Mouse (Mus musculus): ENCODE data around the gene Rbm4. TPM values are rescaled to one million over a fixed set of nuclear protein-coding genes. Genes with fewer than 3 reads are reported as not detected.
"Not testable (repeated sequence)": the region's sequence is repeated elsewhere in the genome, so short reads cannot be mapped to it uniquely, and the experiment has no call there.

Rbm4 gene
- polyA plus RNA-seq, 1 experiment from 2014 or later: 72.3 TPM

GRCm38 (mm10) chr19:4793281-4793830, 345 bp downstream of the Rbm4 start:
- Histone ChIP-seq H3K9me3 (no peaks in the 10 kb centered on the region), H3K27me3 (no peaks in the 10 kb centered on the region), H3K4me3 (peak overlapping the region; percentile 65), H3K9ac (peak overlapping the region; percentile 71), H3K36me3 (peaks cover 27% of the 10 kb centered on the region), H3K4me1 (replicated peaks) (peaks cover 57% of the 10 kb centered on the region), H3K4me2 (peak overlapping the region; percentile 74), H3K27ac (replicated peaks) (peak overlapping the region; percentile 86)
- peak; percentile 24; the same call in 1 of the 2 replicates for ATAC-seq (ENCODE audit: low FRiP score, low read depth)
- 2% methylated on average over 16 of the region's 16 CpGs for WGBS

GRCm38 (mm10) chr19:4786313-4786712, 7.4 kb downstream of the Rbm4 start:
- Histone ChIP-seq H3K9me3 (no peaks in the 10 kb centered on the region), H3K36me3 (peaks cover 65% of the 10 kb centered on the region), H3K4me1 (replicated peaks) (peaks cover 45% of the 10 kb centered on the region), H3K4me3 (no peak overlapping the region), H3K27ac (replicated peaks) (no peak overlapping the region), H3K9ac (no peak overlapping the region), H3K4me2 (no peak overlapping the region), H3K27me3 (no peaks in the 10 kb centered on the region)
- no peak for ATAC-seq (ENCODE audit: low FRiP score, low read depth)
- 96% methylated on average over 2 of the region's 2 CpGs for WGBS

- Histone ChIP-seq H3K4me2 (no peak overlapping the region), H3K36me3 (peaks cover 63% of the 10 kb centered on the region), H3K27me3 (no peaks in the 10 kb centered on the region), H3K4me1 (replicated peaks) (peaks cover 34% of the 10 kb centered on the region), H3K4me3 (no peak overlapping the region), H3K27ac (replicated peaks) (no peak overlapping the region), H3K9me3 (no peaks in the 10 kb centered on the region), H3K9ac (no peak overlapping the region)
- 89% methylated on average over 7 of the region's 7 CpGs for WGBS
- ATAC-seq (ENCODE audit: low FRiP score, low read depth): no peak
Observed at GRCm38 (mm10) chr19:4785206-4785605, 8.5 kb downstream of the Rbm4 start.

GRCm38 (mm10) chr19:4782891-4783290, 10.8 kb downstream of the Rbm4 start:
- H3K4me1 ChIP-seq (replicated peaks): peaks cover 13% of the 10 kb centered on the region
- no peak overlapping the region for H3K9ac ChIP-seq
- no peak overlapping the region for H3K4me2 ChIP-seq
- 88% methylated on average over 2 of the region's 2 CpGs for WGBS
- H3K27me3 ChIP-seq: no peaks in the 10 kb centered on the region
- no peaks in the 10 kb centered on the region for H3K9me3 ChIP-seq
- peaks cover 54% of the 10 kb centered on the region for H3K36me3 ChIP-seq
- no peak overlapping the region for H3K27ac ChIP-seq (replicated peaks)
- ATAC-seq (ENCODE audit: low FRiP score, low read depth): no peak
- no peak overlapping the region for H3K4me3 ChIP-seq

GRCm38 (mm10) chr19:4772785-4773184, 20.9 kb downstream of the Rbm4 start:
- Histone ChIP-seq H3K36me3 (peaks cover 68% of the 10 kb centered on the region), H3K27ac (replicated peaks) (no peak overlapping the region), H3K4me1 (replicated peaks) (no peaks in the 10 kb centered on the region), H3K27me3 (no peaks in the 10 kb centered on the region), H3K9me3 (no peaks in the 10 kb centered on the region), H3K9ac (no peak overlapping the region), H3K4me3 (no peak overlapping the region), H3K4me2 (no peak overlapping the region)
- ATAC-seq (ENCODE audit: low FRiP score, low read depth): no peak
- WGBS: 89% methylated on average over 3 of the region's 3 CpGs

- H3K27me3 ChIP-seq: no peaks in the 10 kb centered on the region
- no peak overlapping the region for H3K9ac ChIP-seq
- H3K27ac ChIP-seq (replicated peaks): no peak overlapping the region
- H3K4me3 ChIP-seq: no peak overlapping the region
- no peak for ATAC-seq (ENCODE audit: low FRiP score, low read depth)
- H3K9me3 ChIP-seq: no peaks in the 10 kb centered on the region
- peaks cover 72% of the 10 kb centered on the region for H3K36me3 ChIP-seq
- WGBS: 92% methylated on average over 12 of the region's 12 CpGs
- H3K4me2 ChIP-seq: no peak overlapping the region
- H3K4me1 ChIP-seq (replicated peaks): peaks cover 23% of the 10 kb centered on the region
Observed at GRCm38 (mm10) chr19:4767507-4768148, 26.1 kb downstream of the Rbm4 start.

- Histone ChIP-seq H3K9ac (no peak overlapping the region), H3K4me2 (no peak overlapping the region), H3K9me3 (no peaks in the 10 kb centered on the region), H3K4me3 (no peak overlapping the region), H3K36me3 (peaks cover 54% of the 10 kb centered on the region), H3K27ac (replicated peaks) (no peak overlapping the region), H3K4me1 (replicated peaks) (peaks cover 67% of the 10 kb centered on the region), H3K27me3 (no peaks in the 10 kb centered on the region)
- WGBS: 62% methylated on average over 1 of the region's 1 CpGs
- ATAC-seq (ENCODE audit: low FRiP score, low read depth): no peak
Observed at GRCm38 (mm10) chr19:4762876-4763275, 30.8 kb downstream of the Rbm4 start.

- H3K27ac ChIP-seq (replicated peaks); ATAC-seq (ENCODE audit: low FRiP score, low read depth); H3K27me3 ChIP-seq; H3K9me3 ChIP-seq; H3K9ac ChIP-seq; H3K4me3 ChIP-seq: not testable (repeated sequence)
- Histone ChIP-seq H3K4me1 (replicated peaks) (peaks cover 72% of the 10 kb centered on the region), H3K4me2 (0 out of 2 replicates have a peak overlapping the region, but pooled peaks have one; percentile 13), H3K36me3 (peaks cover 39% of the 10 kb centered on the region)
- WGBS: 88% methylated on average over 8 of the region's 8 CpGs
Observed at GRCm38 (mm10) chr19:4760544-4760943, 33.2 kb downstream of the Rbm4 start.

- no peaks in the 10 kb centered on the region for H3K9me3 ChIP-seq
- H3K27ac ChIP-seq (replicated peaks): peak overlapping the region; percentile 99
- no peaks in the 10 kb centered on the region for H3K27me3 ChIP-seq
- ATAC-seq (ENCODE audit: low FRiP score, low read depth): no peak
- H3K36me3 ChIP-seq: peaks cover 19% of the 10 kb centered on the region
- peak overlapping the region; percentile 92 for H3K9ac ChIP-seq
- peak overlapping the region; percentile 74 for H3K4me2 ChIP-seq
- peaks cover 48% of the 10 kb centered on the region for H3K4me1 ChIP-seq (replicated peaks)
- H3K4me3 ChIP-seq: peak overlapping the region; percentile 81
- WGBS: 2% methylated on average over 9 of the region's 9 CpGs
Observed at GRCm38 (mm10) chr19:4756921-4757320, 36.8 kb downstream of the Rbm4 start.

- Histone ChIP-seq H3K36me3 (peaks cover 20% of the 10 kb centered on the region), H3K4me1 (replicated peaks) (peaks cover 43% of the 10 kb centered on the region), H3K4me3 (peak within 1 kb of the TSS; percentile 81), H3K27me3 (no peaks in the 10 kb centered on the region), H3K9me3 (no peaks in the 10 kb centered on the region), H3K27ac (replicated peaks) (peak within 1 kb of the TSS; percentile 99), H3K4me2 (peak within 1 kb of the TSS; percentile 74), H3K9ac (peak within 1 kb of the TSS; percentile 92)
- peak; percentile 97 for ATAC-seq (ENCODE audit: low FRiP score, low read depth)
- under 1% methylated on average over 63 of the region's 65 CpGs for WGBS
Observed at GRCm38 (mm10) chr19:4756193-4756911, 37.3 kb downstream of the Rbm4 start, which contains the start of gene Rbm4b. Rbm4b (plus strand) TSS chr19:4756497.

- Histone ChIP-seq H3K27me3 (no peaks in the 10 kb centered on the region), H3K4me3 (peak overlapping the region; percentile 81), H3K4me1 (replicated peaks) (peaks cover 36% of the 10 kb centered on the region), H3K27ac (replicated peaks) (peak overlapping the region; percentile 99), H3K9me3 (no peaks in the 10 kb centered on the region), H3K9ac (peak overlapping the region; percentile 46), H3K4me2 (peak overlapping the region; percentile 74), H3K36me3 (peaks cover 19% of the 10 kb centered on the region)
- ATAC-seq (ENCODE audit: low FRiP score, low read depth): peak; percentile 63
- under 1% methylated on average over 10 of the region's 10 CpGs for WGBS
Observed at GRCm38 (mm10) chr19:4755565-4756192, 38.0 kb downstream of the Rbm4 start.

- Histone ChIP-seq H3K4me3 (no peak overlapping the region), H3K36me3 (peaks cover 64% of the 10 kb centered on the region)
Observed at GRCm38 (mm10) chr19:4749975-4750374, 43.7 kb downstream of the Rbm4 start.

More at GRCm38 (mm10) chr19:4749975-4750374, 43.7 kb downstream of the Rbm4 start:
- H3K27ac ChIP-seq (replicated peaks): no peak overlapping the region
- ATAC-seq (ENCODE audit: low FRiP score, low read depth): no peak
- H3K4me1 ChIP-seq (replicated peaks): 0 out of 2 replicates have a peak, but pooled peaks cover 1% of the 10 kb centered on the region
- H3K9me3 ChIP-seq: no peaks in the 10 kb centered on the region
- no peak overlapping the region for H3K4me2 ChIP-seq
- 90% methylated on average over 6 of the region's 6 CpGs for WGBS
- no peak overlapping the region for H3K9ac ChIP-seq
- no peaks in the 10 kb centered on the region for H3K27me3 ChIP-seq

All from hindbrain, embryonic 15.5 days (tissue).